Mouse (Mus musculus) B cell, adult (primary cell): Measurements from ENCODE around the gene Spin1. TPM values are rescaled to one million over a fixed set of nuclear protein-coding genes. Genes with fewer than 3 reads are reported as not detected.

Experiments used
- total RNA-seq: library from RNA; stranded (reverse); gene quantifications from 4 replicates; pipeline ENCODE4 v1.2.4, GENCODE M21; 2023; ENCODE audit not compliant: inconsistent age

The Spin1 gene
- total RNA-seq, result 56.2 to 62.3 TPM (median 61.3 TPM) in 4 replicates

DNA sequence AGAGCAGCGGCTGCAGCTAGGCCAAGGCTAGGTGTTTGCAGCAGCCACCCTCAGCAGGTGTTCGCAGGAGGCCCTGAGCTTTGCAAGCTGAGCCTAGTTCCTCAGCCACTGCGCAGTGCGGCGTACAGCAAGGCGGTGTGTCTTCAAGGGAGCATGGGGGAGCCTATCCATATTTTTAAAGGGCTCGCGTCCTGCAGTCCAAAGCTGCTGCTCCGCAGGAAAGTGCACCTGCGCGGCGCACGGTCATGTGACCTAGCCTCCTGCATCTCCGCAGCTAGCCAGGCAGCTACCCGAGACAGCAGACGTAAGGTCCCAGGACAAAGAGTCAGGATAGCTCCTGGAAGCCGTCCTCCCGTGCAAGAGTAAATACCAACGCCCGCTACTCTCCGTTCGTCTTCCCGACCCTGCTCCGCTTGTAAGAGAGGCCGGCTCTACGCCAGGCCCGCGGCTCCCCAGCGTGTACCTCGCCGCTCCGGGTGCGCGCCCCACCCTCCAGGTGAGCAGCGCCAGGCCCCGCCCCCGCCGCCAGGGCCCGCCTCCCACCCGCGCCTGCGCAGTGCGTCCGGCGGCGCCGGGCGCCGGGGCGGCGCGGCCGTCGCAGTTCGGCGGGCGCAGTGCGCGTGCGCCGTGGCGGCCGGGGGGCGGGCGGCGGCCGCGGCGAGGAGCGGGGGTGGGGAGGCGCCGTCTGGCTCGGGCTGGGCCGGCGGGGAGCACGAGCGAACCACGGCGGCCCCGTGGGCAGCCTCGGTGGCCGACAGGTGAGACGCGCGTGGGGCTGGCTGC is at the start of gene Spin1:
TSS of gene Spin1 (plus strand) at position 648 of the 783 bp plus-strand sequence.

DNA sequence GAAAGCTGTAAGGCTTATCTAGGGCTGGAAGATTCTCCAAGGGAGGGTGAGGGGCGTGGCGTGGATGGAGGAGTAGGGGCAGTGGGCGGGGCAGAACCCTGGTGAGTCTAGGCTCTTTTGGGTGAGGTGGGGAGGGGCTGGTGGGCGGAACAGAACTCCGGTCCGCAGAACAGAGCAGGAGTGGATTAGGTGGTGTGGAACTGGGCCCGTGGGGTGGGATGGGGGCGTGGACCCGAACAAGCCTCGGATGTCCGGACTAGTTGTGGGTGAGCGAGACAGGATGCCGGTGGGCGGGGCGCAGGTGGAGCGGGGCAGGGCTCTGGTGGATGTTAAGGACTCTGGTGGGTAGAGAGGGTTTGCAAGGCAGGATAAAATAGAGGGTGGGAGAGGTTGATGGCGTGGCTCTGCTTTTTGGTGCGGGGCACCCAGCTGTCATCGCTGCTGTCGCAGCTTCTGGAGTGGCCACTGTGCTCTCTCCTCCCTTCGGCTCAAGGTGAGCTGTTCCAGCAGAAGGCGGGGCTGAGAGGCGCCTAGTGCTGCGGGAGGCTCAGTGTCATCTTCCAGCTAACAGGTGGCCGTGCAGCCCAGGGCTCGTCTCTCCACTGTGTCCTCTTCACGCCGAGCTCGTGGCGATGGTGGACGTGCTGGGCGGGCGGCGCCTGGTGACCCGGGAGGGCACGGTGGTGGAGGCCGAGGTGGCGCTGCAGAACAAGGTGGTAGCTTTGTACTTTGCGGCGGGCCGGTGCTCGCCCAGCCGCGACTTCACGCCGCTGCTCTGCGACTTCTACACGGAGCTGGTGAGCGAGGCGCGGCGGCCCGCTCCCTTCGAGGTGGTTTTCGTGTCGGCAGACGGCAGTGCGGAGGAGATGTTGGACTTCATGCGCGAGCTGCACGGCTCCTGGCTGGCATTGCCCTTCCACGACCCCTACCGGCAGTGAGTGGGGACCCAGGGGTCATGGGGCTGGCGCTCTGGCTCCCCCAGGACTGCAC is 70.3 kb downstream of the Spin1 start, which contains the start of gene Nxnl2:
TSS of gene Nxnl2 (plus strand) at position 332 of the 990 bp plus-strand sequence.

Other genes starting within 250 kb of the Spin1 start
- 1.2 to 2.3 TPM (median 2.1 TPM) in 4 replicates for gene Nxnl2, start 70.1 kb downstream of the Spin1 start, total RNA-seq